In the genomic region with DNA sequence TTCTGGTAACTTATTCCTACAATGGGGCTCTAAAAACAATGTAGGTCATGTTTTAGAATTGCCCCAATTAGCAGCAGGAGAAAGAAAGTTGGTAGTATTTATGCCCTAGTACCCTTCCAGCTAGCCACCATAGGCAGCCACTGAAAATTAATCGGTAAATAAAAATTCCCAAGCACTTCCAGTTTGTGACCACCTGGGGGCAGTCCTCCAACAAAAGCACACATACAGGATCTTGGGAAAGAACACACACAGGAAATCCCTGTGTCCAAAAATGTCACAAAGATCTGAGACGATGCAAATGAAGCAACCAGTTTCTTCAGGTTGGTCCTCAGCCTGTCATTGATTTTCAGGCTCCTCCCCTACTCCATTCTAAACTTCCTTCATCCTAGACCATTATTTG, we compare ENCODE assay signal across 9 mouse cellular contexts.
A peak's percentile ranks its signal among the peaks of the same experiment; 100 is the strongest.
DNase-seq lines count a peak whose midpoint lies in the region; ATAC-seq and TF ChIP-seq lines count a peak whose summit lies in the region.
"Had no signal": no experiment of that assay in that cellular context is flagged by ENCODE, and none has a peak within 500 bp of the region (broad histone marks: within the 10 kb centered on the region; RNA-seq: fewer than 3 reads in every experiment).

No protein-coding gene starts in this region.

- DNase-seq in kidney, adult 11 months, result peak; percentile 27
- DNase-seq in G1E (ENCODE audit: low spot score), result no peak
- peak; percentile 6 for DNase-seq in c-Kit-positive CD71-negative TER-119-negative erythroid progenitor cells, embryonic 14.5 days (ENCODE audit: low read depth)
- peak; percentile 24 to 60 for DNase-seq in frontal cortex, postnatal 36 days (ENCODE audit: low spot score in 2 of 2)
- peak; percentile 13 to 46 for DNase-seq in layer of hippocampus, postnatal 25 days (ENCODE audit: extremely low spot score in 1 of 2, low spot score in 1 of 2)
- DNase-seq in retina, embryonic 14.5 days (ENCODE audit: low spot score), result peak; percentile 71
- DNase-seq in ovary, postnatal 36 days (ENCODE audit: low spot score), result no peak

- H3K36me3 ChIP-seq in kidney, embryonic 16.5 days (ENCODE audit: insufficient read depth, low read length), result no peaks in the 10 kb centered on the region
- H3K36me3 ChIP-seq in G1E (replicated peaks), result no peaks in the 10 kb centered on the region
- H3K36me3 ChIP-seq: limb, embryonic 15.5 days had no signal

- H3K9me3 ChIP-seq in kidney, embryonic 16.5 days (ENCODE audit: low read length), result no peaks in the 10 kb centered on the region
- no peaks in the 10 kb centered on the region for H3K9me3 ChIP-seq in G1E (replicated peaks)
- H3K9me3 ChIP-seq: limb, embryonic 15.5 days had no signal

- no peak overlapping the region for H3K4me2 ChIP-seq in kidney, embryonic 16.5 days (replicated peaks; ENCODE audit: low read depth, low read length)
- H3K4me2 ChIP-seq: limb, embryonic 15.5 days had no signal

- H3K4me1 ChIP-seq in kidney, embryonic 16.5 days (ENCODE audit: insufficient read depth, low read length), result no peaks in the 10 kb centered on the region
- H3K4me1 ChIP-seq in G1E (ENCODE audit: insufficient read depth, low read depth, low read length), result no peaks in the 10 kb centered on the region
- H3K4me1 ChIP-seq: limb, embryonic 15.5 days had no signal

- no peak overlapping the region for H3K4me3 ChIP-seq in kidney, embryonic 16.5 days (ENCODE audit: low read length)
- H3K4me3 ChIP-seq in G1E (ENCODE audit: low read depth, low read length), result no peak overlapping the region
- H3K4me3 ChIP-seq: limb, embryonic 15.5 days had no signal

- peak; percentile 20; the same call in 1 of the 2 replicates for TF ChIP-seq CTCF in G1E (IDR thresholded peaks at IDR 0.05; ENCODE audit: low read depth, low read length)

- H3K9ac ChIP-seq in kidney, embryonic 16.5 days (replicated peaks; ENCODE audit: low read length), result no peak overlapping the region
- H3K9ac ChIP-seq: limb, embryonic 15.5 days had no signal

- no peak for ATAC-seq in kidney, embryonic 16.5 days (ENCODE audit: low FRiP score, low TSS enrichment)
- no peak for ATAC-seq in G1E (ENCODE audit: extremely low read depth, insufficient number of reproducible peaks, low FRiP score, poor library complexity, severe bottlenecking)

- H3K27me3 ChIP-seq in kidney, embryonic 16.5 days (ENCODE audit: insufficient read depth, low read length), result no peaks in the 10 kb centered on the region
- H3K27me3 ChIP-seq in G1E (ENCODE audit: insufficient read depth, low read length), result peaks cover 19% of the 10 kb centered on the region
- H3K27me3 ChIP-seq: limb, embryonic 15.5 days had no signal

- WGBS in kidney, embryonic 16.5 days, result 50% methylated on average over 2 of the region's 2 CpGs

- H3K27ac ChIP-seq in kidney, embryonic 16.5 days (ENCODE audit: low read length), result no peak overlapping the region
- H3K27ac ChIP-seq: limb, embryonic 15.5 days had no signal

Comparison
In these comparisons a context has a peak if more than half of its experiments do, and no peak if none do; other contexts are left out.
1. DNase-seq: peak in kidney, adult 11 months (single experiment), c-Kit-positive CD71-negative TER-119-negative erythroid progenitor cells, embryonic 14.5 days (single experiment), frontal cortex, postnatal 36 days (2 of 2), layer of hippocampus, postnatal 25 days (2 of 2) and retina, embryonic 14.5 days (single experiment); none in G1E (single experiment) and ovary, postnatal 36 days (single experiment).